Mouse (Mus musculus) small intestine, adult 2 months (tissue): ENCODE data around the gene Srp68.

Experiments
- CTCF ChIP-seq: fragments of 200-500 bp; IDR thresholded peaks from 2 replicates; pipeline ENCODE4 v1.5.1; 2012; ENCODE audit warnings: low read depth, mild to moderate bottlenecking, control low read depth, inconsistent platforms, low read length, moderate library complexity, mixed read lengths; ENCODE audit not compliant: insufficient replicate concordance, insufficient read length; ENCODE audit errors: extremely low read depth
- POLR2A ChIP-seq: fragments of 200-500 bp; IDR thresholded peaks from 2 replicates; pipeline ENCODE4 v1.6.1; 2012; ENCODE audit warnings: low read depth, mild to moderate bottlenecking, control low read depth, inconsistent platforms, low read length, moderate library complexity

DNA sequence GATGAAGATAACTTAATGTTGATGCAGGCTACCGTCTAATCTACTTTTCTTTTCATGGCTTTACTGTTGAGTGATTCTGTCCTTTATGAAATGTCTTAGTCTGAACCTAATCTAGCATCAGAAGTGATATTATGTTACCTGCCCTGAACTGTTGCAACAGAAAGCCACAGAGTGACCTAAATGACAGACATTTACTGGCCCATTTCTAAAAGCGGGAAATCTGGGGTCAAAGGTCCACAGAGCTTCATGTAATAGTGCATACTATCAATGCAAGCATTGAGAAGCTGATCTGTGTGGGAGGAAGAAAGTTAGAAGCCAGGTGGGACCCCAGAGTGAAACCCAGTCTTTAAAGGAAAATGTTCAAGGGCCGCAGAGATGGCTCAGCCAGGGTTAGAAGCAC is 70.9 kb downstream of the Srp68 start:
- no peak for TF ChIP-seq CTCF
- TF ChIP-seq POLR2A = no peak
